Mouse (Mus musculus): ENCODE data around the gene Tnfsf10.

DNA sequence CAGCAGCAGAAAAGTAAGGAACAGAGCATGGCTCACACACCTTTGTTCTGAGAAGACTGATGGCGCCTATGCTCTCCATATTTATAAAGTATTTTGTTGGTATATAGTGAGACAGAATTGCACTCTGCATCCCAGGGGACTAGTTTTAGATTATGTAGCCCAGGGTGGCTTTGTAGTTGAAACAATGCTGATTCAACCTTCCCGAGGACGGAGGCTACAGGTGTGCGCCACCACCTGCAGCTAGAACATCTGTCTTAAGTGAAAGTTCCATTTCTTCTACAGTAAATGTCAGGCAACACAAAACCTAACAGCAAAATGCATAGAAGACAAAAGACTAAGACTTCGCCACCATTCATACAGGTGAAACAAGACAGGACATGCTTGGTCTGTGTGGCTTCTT, 26.5 kb upstream of the Tnfsf10 start:
- TF ChIP-seq CTCF (IDR thresholded peaks at IDR 0.05; ENCODE audit: control insufficient read depth, insufficient read depth, insufficient replicate concordance, low read depth, low read length) (no peak), POLR2A (IDR thresholded peaks at IDR 0.05; ENCODE audit: control insufficient read depth, low read depth, low read length) (no peak)

Measured in testis, adult 2 months (tissue).